Mouse (Mus musculus) left cerebral cortex, postnatal 14 days (tissue): ENCODE results near the gene Dnajc8. TPM values are rescaled to one million over a fixed set of nuclear protein-coding genes. Genes with fewer than 3 reads are reported as not detected.

Experiments
- DNase-seq, 2 experiments: peaks; one replicate each; pipeline ENCODE4 v3.0.0; 2021 to 2022; ENCODE audit warnings: low spot score in 2 of 2, mixed read lengths in 1 of 2
- intact Hi-C: fragments of 180-260 bp; cut with DNase I; formaldehyde crosslinking; loops from one replicate; pipeline ENCODE4 v1.15.1; 2025
- long read RNA-seq, 2 experiments: library from polyadenylated mRNA; stranded (forward); transcript quantifications; one replicate each; pipeline ENCODE4 v2.0.0; 2021
- total RNA-seq, 2 experiments: library from RNA; stranded (reverse); gene quantifications; 2 replicates each; pipeline ENCODE4 v1.2.3; 2021

The Dnajc8 gene
- 10 to 100 TPM; 76.0 to 79.0 TPM for total RNA-seq
- long read RNA-seq, experiment 1, transcript Dnajc8-202 (9 exons, 1,401 nt) = major isoform, 149 of 167 reads
- long read RNA-seq, experiment 1, partial matches to known transcripts = 4 of 167 reads
- long read RNA-seq, experiment 1, other reads (novel, unspliced or antisense) = 14 of 167 reads
- long read RNA-seq, experiment 2, transcript Dnajc8-202 (9 exons, 1,401 nt) = major isoform, 105 of 119 reads
- long read RNA-seq, experiment 2, partial matches to known transcripts = 4 of 119 reads
- long read RNA-seq, experiment 2, other reads (novel, unspliced or antisense) = 8 of 119 reads

- DNase-seq = peak; percentile 93 to 97
- intact Hi-C loops = no loop called here
Measured at GRCm38 (mm10) chr4:132535406-132536121, at the start of gene Dnajc8. Gene Dnajc8 (plus strand): TSS chr4:132535550.

GRCm38 (mm10) chr4:132488521-132488920 is 46.8 kb upstream of the Dnajc8 start:
- intact Hi-C loops = no loop called here
- no peak for DNase-seq

- no peak for DNase-seq
- intact Hi-C loops = no loop called here
Measured at GRCm38 (mm10) chr4:132488976-132489375, 46.4 kb upstream of the Dnajc8 start.

GRCm38 (mm10) chr4:132490273-132491010 is 44.9 kb upstream of the Dnajc8 start:
- intact Hi-C loops = no loop called here

GRCm38 (mm10) chr4:132491057-132491456 is 44.3 kb upstream of the Dnajc8 start:
- DNase-seq = no peak
- intact Hi-C loops = no loop called here

More at GRCm38 (mm10) chr4:132490273-132491010, 44.9 kb upstream of the Dnajc8 start:
- no peak for DNase-seq

- intact Hi-C loops = no loop called here
- no peak for DNase-seq
Measured at GRCm38 (mm10) chr4:132491748-132492147, 43.6 kb upstream of the Dnajc8 start.

- intact Hi-C loops = no loop called here
- DNase-seq = no peak
Measured at GRCm38 (mm10) chr4:132492178-132493060, 42.9 kb upstream of the Dnajc8 start.

GRCm38 (mm10) chr4:132494271-132494918 is 41.0 kb upstream of the Dnajc8 start:
- intact Hi-C loops = no loop called here
- DNase-seq = peak; percentile 25 to 30

GRCm38 (mm10) chr4:132501639-132502038 is 33.7 kb upstream of the Dnajc8 start:
- intact Hi-C loops = no loop called here
- DNase-seq = no peak

GRCm38 (mm10) chr4:132503344-132503743 is 32.0 kb upstream of the Dnajc8 start:
- intact Hi-C loops = no loop called here
- no peak for DNase-seq

GRCm38 (mm10) chr4:132505034-132505738 is 30.2 kb upstream of the Dnajc8 start:
- no peak for DNase-seq
- intact Hi-C loops = no loop called here

- intact Hi-C loops = no loop called here
Measured at GRCm38 (mm10) chr4:132505800-132506199, 29.6 kb upstream of the Dnajc8 start.

GRCm38 (mm10) chr4:132506250-132506649 is 29.1 kb upstream of the Dnajc8 start:
- intact Hi-C loops = no loop called here
- no peak for DNase-seq

More at GRCm38 (mm10) chr4:132505800-132506199, 29.6 kb upstream of the Dnajc8 start:
- no peak for DNase-seq

GRCm38 (mm10) chr4:132507210-132507609 is 28.1 kb upstream of the Dnajc8 start:
- DNase-seq = no peak
- intact Hi-C loops = no loop called here

- intact Hi-C loops = loop anchor here (5.0 kb wide), 2 partner anchors 87 to 217 kb away; partner anchors contain the start of gene Phactr4
- peak; percentile 66 to 72 for DNase-seq
Measured at GRCm38 (mm10) chr4:132509621-132510296, 25.6 kb upstream of the Dnajc8 start.

GRCm38 (mm10) chr4:132510352-132510798 is 25.0 kb upstream of the Dnajc8 start, which contains the start of gene Sesn2:
Gene Sesn2 (minus strand): TSS chr4:132510501.
- DNase-seq = peak; percentile 98

GRCm38 (mm10) chr4:132512080-132512479 is 23.3 kb upstream of the Dnajc8 start:
- intact Hi-C loops = loop anchor here (5.0 kb wide), 2 partner anchors 90 to 220 kb away; partner anchors contain the start of gene Phactr4
- no peak for DNase-seq

More at GRCm38 (mm10) chr4:132510352-132510798, 25.0 kb upstream of the Dnajc8 start, which contains the start of gene Sesn2:
- intact Hi-C loops = loop anchor here (5.0 kb wide), 2 partner anchors 88 to 218 kb away; partner anchors contain the start of gene Phactr4
